Mouse (Mus musculus) cerebellum, adult 2 months (tissue): ENCODE measurements around the gene Lrrc63. TPM values are rescaled to one million over a fixed set of nuclear protein-coding genes. Genes with fewer than 3 reads are reported as not detected.
A peak's percentile ranks its signal among the peaks of the same experiment; 100 is the strongest.

Experiments used
- DNase-seq, 2 experiments: peaks; one replicate each; pipeline ENCODE4 v3.0.0; 2021
- H3K27ac ChIP-seq: fragments of 200-500 bp; 2 replicates; pipeline ENCODE4 v1.5.1; 2012; ENCODE audit warnings: low read length, control low read depth, inconsistent platforms; ENCODE audit not compliant: insufficient read depth
- H3K27me3 ChIP-seq: fragments of 200-500 bp; 2 replicates; pipeline ENCODE4 v1.6.1; 2012; ENCODE audit warnings: inconsistent platforms, mild to moderate bottlenecking, low read length, moderate library complexity; ENCODE audit not compliant: control insufficient read depth, insufficient read depth
- H3K4me1 ChIP-seq: fragments of 200-500 bp; 2 replicates; pipeline ENCODE4 v1.6.1; 2011; ENCODE audit warnings: low read length; ENCODE audit not compliant: control insufficient read depth, insufficient read depth
- H3K4me3 ChIP-seq: fragments of 200-500 bp; replicated peaks from 2 replicates; pipeline ENCODE3; 2011; ENCODE audit warnings: mild to moderate bottlenecking, low read depth, low read length, control low read depth; ENCODE audit not compliant: insufficient read depth
- CTCF ChIP-seq: fragments of 200-500 bp; IDR thresholded peaks from 2 replicates; pipeline ENCODE4 v1.5.1; 2011; ENCODE audit warnings: low read depth, mild to moderate bottlenecking, control low read depth, low read length, moderate library complexity, borderline replicate concordance; ENCODE audit not compliant: insufficient read depth
- POLR2A ChIP-seq: fragments of 200-500 bp; IDR thresholded peaks from 2 replicates; pipeline ENCODE4 v1.6.1; 2011; ENCODE audit warnings: low read length, control low read depth, borderline replicate concordance; ENCODE audit not compliant: insufficient read depth
- WGBS: fragments of 180-500 bp; shearing (Covaris S2); methylation state at CpG from one replicate; pipeline ENCODE4 v1.1.7; 2018; 5-methylcytosine and 5-hydroxymethylcytosine counted together
- polyA plus RNA-seq: library from polyadenylated mRNA; depleted of rRNA; stranded (reverse); fragments of >200 nt; gene quantifications from 2 replicates; pipeline ENCODE4 v1.2.3, GENCODE M21; 2012; rRNA removed

Gene Lrrc63
- 0.03 TPM in 1 of 2 replicates, not detected in the other for polyA plus RNA-seq

GRCm38 (mm10) chr14:75130501-75131318 is at the start of gene Lrrc63, which contains the start of gene Lcp1:
TSS of gene Lrrc63 (minus strand) at chr14:75130881.
TSS of gene Lcp1 (plus strand) at chr14:75131101.
- peak within 1 kb of the TSS; percentile 79 for H3K4me3 ChIP-seq
- peak; percentile 66 to 70 for DNase-seq
- H3K27me3 ChIP-seq = no peaks in the 10 kb centered on the region
- TF ChIP-seq CTCF (no peak), POLR2A (no peak)
- H3K4me1 ChIP-seq = no peaks in the 10 kb centered on the region
- H3K27ac ChIP-seq = no peak within 1 kb of the TSS
- under 1% methylated on average over 42 of the region's 42 CpGs for WGBS

DNA sequence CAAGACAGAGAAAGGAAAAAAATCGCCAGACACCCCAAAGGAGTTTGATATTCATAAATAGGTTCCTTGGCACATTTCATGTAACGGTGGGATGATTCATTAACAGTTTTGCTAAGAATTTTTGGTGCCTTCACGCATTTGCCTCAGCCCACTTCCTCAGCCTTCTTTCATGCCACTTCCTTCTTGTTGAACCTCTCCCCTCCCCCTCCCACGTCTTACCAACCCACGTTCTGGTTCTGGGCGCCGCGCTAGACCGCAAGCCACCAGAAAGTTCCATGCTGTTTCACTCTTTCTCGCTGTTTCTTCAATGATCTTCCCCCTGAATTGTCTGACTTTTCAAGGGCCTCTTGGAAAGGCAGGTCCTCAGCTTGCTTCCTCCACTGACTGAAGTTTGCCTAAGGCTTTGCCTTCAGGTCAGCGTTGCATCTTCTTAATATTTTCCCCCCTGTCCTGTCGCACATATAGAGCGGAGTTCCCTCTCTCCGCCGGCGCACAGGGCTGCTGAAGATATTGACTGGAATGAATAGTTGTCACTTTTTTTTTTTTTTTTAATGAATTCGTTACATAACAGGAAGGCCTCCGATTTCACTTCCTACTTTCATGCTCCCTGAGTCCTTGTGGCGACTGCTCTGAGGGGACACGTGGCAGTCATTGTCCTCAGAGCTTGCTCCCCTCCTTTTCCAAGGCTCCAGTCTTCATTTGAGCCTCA is 48.7 kb upstream of the Lrrc63 start:
- 81% methylated on average over 20 of the region's 20 CpGs for WGBS
- no peaks in the 10 kb centered on the region for H3K27me3 ChIP-seq
- H3K27ac ChIP-seq = no peak overlapping the region
- TF ChIP-seq CTCF = no peak
- TF ChIP-seq POLR2A = no peak
- H3K4me1 ChIP-seq = no peaks in the 10 kb centered on the region
- no peak for DNase-seq
- no peak overlapping the region for H3K4me3 ChIP-seq

DNA sequence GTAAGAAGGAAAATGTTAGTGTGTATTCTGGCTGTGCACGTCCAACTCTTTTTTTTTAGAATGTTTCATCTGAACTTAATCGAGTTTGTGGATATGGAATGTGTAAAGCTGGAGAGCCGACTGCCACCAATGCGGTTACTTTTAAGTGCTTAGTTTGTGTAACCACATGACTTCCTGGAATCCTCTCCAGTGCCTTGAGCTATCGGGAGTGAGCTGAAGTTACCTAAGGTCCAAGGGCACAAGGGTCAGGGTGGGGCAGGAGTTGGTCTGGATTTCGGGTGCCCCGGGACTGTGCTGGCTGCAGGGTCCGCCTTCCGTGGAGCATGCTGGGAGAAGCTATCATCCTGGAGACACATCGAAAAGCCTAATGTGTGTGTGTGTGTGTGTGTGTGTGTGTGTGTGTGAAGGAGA is 48.1 kb upstream of the Lrrc63 start:
- H3K27ac ChIP-seq = no peak overlapping the region
- H3K4me1 ChIP-seq = no peaks in the 10 kb centered on the region
- no peaks in the 10 kb centered on the region for H3K27me3 ChIP-seq
- 92% methylated on average over 10 of the region's 10 CpGs for WGBS
- no peak overlapping the region for H3K4me3 ChIP-seq
- DNase-seq = no peak
- TF ChIP-seq CTCF (no peak), POLR2A (no peak)

GRCm38 (mm10) chr14:75178384-75178793 is 47.7 kb upstream of the Lrrc63 start:
- 68% methylated on average over 14 of the region's 14 CpGs for WGBS
- H3K4me1 ChIP-seq = no peaks in the 10 kb centered on the region
- no peaks in the 10 kb centered on the region for H3K27me3 ChIP-seq
- TF ChIP-seq CTCF (no peak), POLR2A (no peak)
- no peak overlapping the region for H3K4me3 ChIP-seq
- H3K27ac ChIP-seq = no peak overlapping the region
- DNase-seq = no peak

- H3K27ac ChIP-seq = no peak overlapping the region
- 67% methylated on average over 3 of the region's 3 CpGs for WGBS
- no peak for DNase-seq
- TF ChIP-seq CTCF (no peak), POLR2A (no peak)
- H3K27me3 ChIP-seq = no peaks in the 10 kb centered on the region
- H3K4me1 ChIP-seq = no peaks in the 10 kb centered on the region
- H3K4me3 ChIP-seq = no peak overlapping the region
Observed at GRCm38 (mm10) chr14:75177400-75177799, 46.7 kb upstream of the Lrrc63 start.

GRCm38 (mm10) chr14:75176425-75177045 is 45.9 kb upstream of the Lrrc63 start:
- Histone ChIP-seq H3K4me3 (no peak overlapping the region), H3K27ac (no peak overlapping the region), H3K4me1 (no peaks in the 10 kb centered on the region), H3K27me3 (no peaks in the 10 kb centered on the region)
- no peak for DNase-seq
- TF ChIP-seq POLR2A = no peak
- TF ChIP-seq CTCF = no peak
- WGBS = 69% methylated on average over 4 of the region's 4 CpGs

GRCm38 (mm10) chr14:75175781-75176180 is 45.1 kb upstream of the Lrrc63 start:
- TF ChIP-seq POLR2A (no peak), CTCF (no peak)
- WGBS = 90% methylated on average over 7 of the region's 7 CpGs
- H3K4me1 ChIP-seq = no peaks in the 10 kb centered on the region
- no peak overlapping the region for H3K27ac ChIP-seq
- H3K27me3 ChIP-seq = no peaks in the 10 kb centered on the region
- no peak for DNase-seq
- no peak overlapping the region for H3K4me3 ChIP-seq
